Mouse (Mus musculus) left cerebral cortex, postnatal 4 days (tissue): ENCODE data around the gene Casp9. TPM values are rescaled to one million over a fixed set of nuclear protein-coding genes. Genes with fewer than 3 reads are reported as not detected.

Source experiments
- DNase-seq: peaks from one replicate; pipeline ENCODE4 v3.0.0-alpha.2; 2022
- intact Hi-C: fragments of 180-260 bp; cut with DNase I; formaldehyde crosslinking; loops from one replicate; pipeline ENCODE4 v1.15.1; 2025
- total RNA-seq, 2 experiments: library from RNA; stranded (reverse); gene quantifications; 2 replicates each; pipeline ENCODE4 v1.2.3; 2021

Gene Casp9
- total RNA-seq, 2 experiments from 2014 or later, result 26.9 to 29.7 TPM

DNA sequence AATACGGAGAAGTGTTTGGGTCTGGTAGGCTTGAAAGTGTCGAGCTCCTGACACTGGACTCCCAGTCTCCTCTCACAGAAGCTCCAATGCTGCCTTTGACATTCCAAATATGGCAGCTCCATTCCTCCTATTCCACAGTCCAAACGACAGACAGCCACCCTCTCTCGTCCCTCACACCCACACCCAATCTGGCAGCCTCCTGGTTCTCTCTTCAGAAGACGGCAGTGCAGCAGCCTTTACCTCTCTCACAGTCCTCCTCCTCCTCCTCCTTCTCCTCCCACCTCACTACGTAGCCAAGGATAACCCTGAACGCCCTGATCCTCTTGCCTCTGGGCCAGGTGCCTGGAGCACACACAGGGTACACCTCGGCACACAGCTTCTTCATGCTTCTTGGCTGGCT is 13.6 kb upstream of the Casp9 start:
- intact Hi-C loops, result loop anchor here (2.0 kb wide), 1 partner anchor 63 kb away; no protein-coding TSS in a partner anchor
- no peak for DNase-seq

DNA sequence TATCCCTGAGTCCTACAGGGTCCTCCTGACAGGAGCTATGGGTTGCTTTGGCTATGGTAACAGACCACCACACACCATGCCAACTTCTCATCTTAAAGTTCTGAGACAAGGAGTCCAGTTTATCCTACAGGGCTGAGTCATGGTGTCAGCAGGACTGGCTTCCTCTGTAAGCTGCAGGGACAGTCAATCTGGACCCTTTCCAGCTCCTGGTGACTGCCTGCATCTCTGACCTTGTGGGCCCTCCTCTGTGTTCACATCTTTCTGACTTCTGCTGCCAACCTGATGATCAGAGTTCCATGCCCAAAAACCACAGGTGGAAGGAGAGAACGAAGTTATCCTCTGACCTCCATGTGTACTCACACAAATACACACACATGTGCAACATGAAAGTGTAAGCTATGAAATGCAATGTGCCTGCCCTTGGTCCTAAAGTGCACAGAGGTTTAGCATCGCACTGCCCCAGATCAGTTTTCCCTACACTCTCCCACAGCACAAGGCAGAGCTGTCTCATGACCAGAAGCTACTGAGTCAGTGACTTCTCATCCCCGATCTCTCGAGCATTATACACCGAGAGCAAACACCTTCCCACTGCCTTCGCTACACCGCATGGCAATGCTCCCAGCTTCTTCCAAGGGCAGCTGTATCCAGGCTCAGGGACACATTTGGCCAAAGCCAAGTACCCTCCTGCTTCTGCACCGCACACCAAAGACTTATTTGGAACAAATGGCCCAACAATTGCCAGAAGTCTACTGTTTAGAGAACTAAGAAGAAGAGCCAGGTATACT is 12.0 kb upstream of the Casp9 start:
- DNase-seq, result no peak
- intact Hi-C loops, result loop anchor here (2.0 kb wide), 1 partner anchor 65 kb away; no protein-coding TSS in a partner anchor

GRCm38 (mm10) chr4:141784835-141785234 is 8.6 kb upstream of the Casp9 start:
- no peak for DNase-seq
- intact Hi-C loops, result no loop called here

GRCm38 (mm10) chr4:141786141-141786540 is 7.3 kb upstream of the Casp9 start:
- no peak for DNase-seq

GRCm38 (mm10) chr4:141787046-141787445 is 6.4 kb upstream of the Casp9 start:
- intact Hi-C loops, result no loop called here
- no peak for DNase-seq

More at GRCm38 (mm10) chr4:141786141-141786540, 7.3 kb upstream of the Casp9 start:
- intact Hi-C loops, result no loop called here

- no peak for DNase-seq
- intact Hi-C loops, result no loop called here
These were observed 6.0 kb upstream of the Casp9 start for GRCm38 (mm10) chr4:141787462-141787861.

- intact Hi-C loops, result no loop called here
- DNase-seq, result no peak
These were observed 3.7 kb upstream of the Casp9 start for GRCm38 (mm10) chr4:141789564-141790218.

DNA sequence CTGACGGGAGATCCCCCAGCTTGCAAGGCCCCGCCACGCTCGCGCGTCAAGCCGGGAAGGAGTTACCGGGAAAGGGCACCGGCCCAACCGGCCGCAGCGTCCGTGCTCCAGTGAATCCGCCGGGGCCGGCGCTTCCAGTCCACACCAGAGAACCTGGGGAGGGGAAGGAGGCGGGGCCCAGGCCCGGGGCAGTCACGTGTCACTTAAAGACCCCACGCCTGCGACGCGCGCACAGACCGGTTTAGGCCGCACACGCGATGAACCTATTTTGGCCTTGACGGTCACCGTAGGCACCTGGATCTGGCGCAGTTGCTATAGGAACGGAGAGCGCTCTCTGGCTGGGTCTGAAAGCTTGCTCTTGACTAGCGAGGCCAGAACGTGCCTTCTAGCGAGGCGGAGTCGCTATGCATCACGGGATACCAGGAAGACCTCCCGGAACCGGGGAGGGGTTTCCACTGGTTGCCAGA is 2.9 kb upstream of the Casp9 start, which contains the start of gene Dnajc16:
Dnajc16 (minus strand) TSS at position 408 of the 467 bp plus-strand sequence.
- peak; percentile 97 for DNase-seq
- intact Hi-C loops, result no loop called here

GRCm38 (mm10) chr4:141791486-141791885 is 1.9 kb upstream of the Casp9 start:
- no peak for DNase-seq
- intact Hi-C loops, result no loop called here

DNA sequence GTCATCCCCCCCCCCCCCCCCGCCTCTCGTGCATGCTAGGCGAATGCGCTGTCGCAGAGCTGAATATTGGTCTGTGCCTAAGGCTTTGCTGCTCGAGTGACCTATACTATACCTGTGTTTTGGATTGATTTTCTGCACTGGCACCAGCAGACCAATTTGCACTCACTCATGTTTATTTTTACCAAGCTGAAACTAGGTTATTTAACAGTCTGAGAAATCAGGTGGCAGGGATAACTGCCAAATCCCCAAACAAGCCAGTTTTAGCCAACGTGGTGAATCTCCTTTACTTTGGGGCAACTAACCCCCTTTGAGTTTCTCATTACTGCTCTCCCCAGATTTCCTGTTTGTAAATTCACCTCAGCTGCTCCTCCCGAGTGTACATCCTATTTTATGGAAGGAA is 1.5 kb upstream of the Casp9 start:
- no peak for DNase-seq
- intact Hi-C loops, result no loop called here

GRCm38 (mm10) chr4:141792554-141793281 is 694 bp upstream of the Casp9 start:
- intact Hi-C loops, result no loop called here
- no peak for DNase-seq

GRCm38 (mm10) chr4:141794152-141794535 is 732 bp downstream of the Casp9 start:
- intact Hi-C loops, result no loop called here
- DNase-seq, result no peak

DNA sequence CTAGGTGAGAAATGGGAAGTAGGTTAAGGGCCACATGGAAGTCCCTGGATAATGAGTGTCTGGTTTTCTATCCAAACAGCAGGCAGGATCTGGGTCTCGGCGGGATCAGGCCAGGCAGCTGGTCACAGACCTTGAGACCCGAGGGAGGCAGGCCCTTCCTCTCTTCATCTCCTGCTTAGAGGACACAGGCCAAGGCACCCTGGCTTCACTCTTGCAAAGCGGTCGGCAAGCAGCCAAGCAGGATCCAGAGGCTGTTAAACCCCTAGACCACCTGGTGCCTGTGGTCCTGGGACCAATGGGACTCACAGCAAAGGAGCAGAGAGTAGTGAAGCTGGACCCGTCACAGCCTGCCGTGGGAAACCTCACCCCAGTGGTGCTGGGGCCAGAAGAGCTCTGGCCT is 2.9 kb downstream of the Casp9 start:
- no peak for DNase-seq
- intact Hi-C loops, result no loop called here

DNA sequence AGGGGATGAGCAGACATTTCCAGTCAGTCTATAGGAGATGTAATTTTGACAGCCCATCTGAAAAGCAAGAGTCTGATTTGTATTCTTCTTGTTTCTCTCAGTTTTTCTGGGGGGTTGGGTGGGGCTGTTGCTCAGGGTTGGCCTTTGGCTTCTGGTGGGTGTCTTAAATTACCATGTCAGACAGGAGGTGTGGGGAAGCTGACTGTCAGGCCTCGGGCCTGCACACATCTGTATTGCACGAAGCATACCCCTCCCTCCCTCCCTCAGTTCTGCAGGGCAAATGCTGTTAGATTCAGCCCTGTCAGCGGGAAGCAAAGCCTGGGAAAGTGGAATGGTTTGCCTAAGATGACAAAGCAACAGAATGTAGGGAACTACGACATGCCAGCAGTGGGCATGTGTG is 3.5 kb downstream of the Casp9 start:
- intact Hi-C loops, result no loop called here
- DNase-seq, result no peak

DNA sequence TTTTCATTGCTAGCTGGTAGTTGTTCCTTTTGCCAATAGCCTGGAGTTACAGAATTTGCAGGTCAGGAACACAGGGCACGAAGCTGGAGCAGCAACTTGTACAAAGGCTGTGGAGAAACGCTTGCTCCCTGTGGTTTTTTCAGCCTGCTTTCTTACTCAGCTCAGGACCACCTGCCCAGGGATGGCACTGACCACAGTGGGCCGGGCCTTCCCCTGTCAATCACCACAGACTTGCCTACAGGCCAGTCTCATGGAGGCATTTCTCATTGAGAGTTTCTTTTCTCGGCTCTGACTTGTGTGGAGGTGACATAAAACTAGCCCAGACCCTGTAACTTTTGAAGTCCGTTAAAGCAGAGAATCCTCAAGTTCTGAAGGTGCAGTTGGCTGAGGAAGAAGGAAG is 4.1 kb downstream of the Casp9 start:
- DNase-seq, result no peak
- intact Hi-C loops, result no loop called here

GRCm38 (mm10) chr4:141804105-141804504 is 10.7 kb downstream of the Casp9 start:
- intact Hi-C loops, result no loop called here
- no peak for DNase-seq

DNA sequence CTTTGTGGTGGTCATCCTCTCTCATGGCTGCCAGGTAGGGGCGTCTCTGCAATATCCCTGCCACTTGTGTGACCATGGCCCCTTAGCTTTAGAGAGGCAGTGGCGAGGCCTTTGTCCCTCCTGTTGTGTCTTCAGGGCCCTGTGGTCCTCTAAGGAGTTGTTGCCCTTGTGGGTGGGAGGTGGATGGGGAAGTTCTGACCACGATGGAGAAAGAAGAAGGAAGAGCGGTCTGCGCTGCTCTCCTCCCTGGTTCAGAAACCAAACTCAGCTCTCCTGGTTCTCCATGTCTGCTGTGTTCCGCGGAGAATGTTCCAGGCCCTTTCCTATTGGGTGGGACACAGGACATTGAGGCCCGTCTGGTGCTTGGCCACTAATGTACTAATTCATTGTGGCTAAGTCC is 12.5 kb downstream of the Casp9 start:
- DNase-seq, result no peak
- intact Hi-C loops, result no loop called here

DNA sequence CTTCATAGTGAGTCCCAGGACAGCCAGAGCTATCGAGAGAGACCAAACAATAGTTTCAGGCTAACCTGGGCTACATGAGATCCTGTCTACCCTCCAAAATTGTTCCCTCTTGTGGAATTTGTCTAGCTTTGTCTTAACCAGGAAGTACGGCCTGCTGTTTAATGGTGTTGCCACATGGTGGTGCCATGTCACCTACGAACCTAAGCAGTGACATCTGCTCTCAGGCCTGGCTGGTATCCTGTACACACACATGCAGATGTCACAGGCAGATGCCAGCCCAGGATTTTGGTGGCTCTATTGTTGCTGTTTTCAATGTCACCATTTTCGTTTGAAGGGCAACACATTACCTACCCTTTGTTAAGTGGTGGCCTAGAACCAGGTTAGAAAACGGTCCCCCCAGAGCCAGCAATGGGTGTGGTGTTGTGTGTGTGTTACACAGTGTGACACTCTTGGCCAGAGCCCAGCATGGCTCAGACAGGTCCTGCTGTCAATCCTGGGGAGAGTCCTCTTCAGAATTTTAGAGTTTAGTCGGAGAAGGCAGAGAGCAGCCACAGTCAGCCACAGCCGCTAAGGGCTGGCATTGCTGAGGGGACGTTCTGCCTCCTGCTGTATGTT is 16.5 kb downstream of the Casp9 start:
- DNase-seq, result peak; percentile 41
- intact Hi-C loops, result no loop called here

- intact Hi-C loops, result no loop called here
- DNase-seq, result no peak
These were observed 17.6 kb downstream of the Casp9 start for GRCm38 (mm10) chr4:141810975-141811374.

- DNase-seq, result no peak
- intact Hi-C loops, result no loop called here
These were observed 18.0 kb downstream of the Casp9 start for GRCm38 (mm10) chr4:141811375-141811774.

DNA sequence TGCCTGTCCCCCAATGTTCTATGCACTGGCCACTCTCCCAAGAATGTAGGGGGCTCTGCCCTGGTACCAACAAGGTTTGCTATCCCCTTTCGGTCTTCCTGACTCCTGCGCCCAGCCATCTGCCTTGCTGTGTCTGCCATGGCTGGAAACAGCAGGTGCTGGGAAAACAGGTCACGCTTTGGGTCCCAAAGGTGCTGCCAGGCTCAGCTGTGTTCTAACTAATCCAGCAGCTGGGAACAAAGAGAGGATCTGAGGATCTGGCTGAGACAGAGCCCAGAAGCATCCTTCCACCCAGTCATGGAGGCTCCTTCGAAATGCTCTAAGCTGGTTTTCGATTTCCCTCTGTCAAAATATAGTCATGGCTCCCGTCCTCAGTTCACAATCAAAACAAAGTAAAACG is 22.9 kb downstream of the Casp9 start:
- intact Hi-C loops, result no loop called here
- DNase-seq, result peak; percentile 34
